Mouse (Mus musculus): Measurements from ENCODE around the gene Tmem182. TPM values are rescaled to one million over a fixed set of nuclear protein-coding genes. Genes with fewer than 3 reads are reported as not detected.

Gene Tmem182
- polyA plus RNA-seq, 1 experiment from 2014 or later = 17.7 TPM

Other genes starting within 250 kb of the Tmem182 start
- gene Slc9a4, start 225.5 kb upstream of the Tmem182 start, polyA plus RNA-seq (2014; fragmentation: Nextera tagmentation; extraction: Ambion mirVana) = not detected in 2 replicates
- not detected in 2 replicates for gene Slc9a2, start 125.0 kb upstream of the Tmem182 start, polyA plus RNA-seq (2014; fragmentation: Nextera tagmentation; extraction: Ambion mirVana)
- 1.9 and 2.0 TPM in 2 replicates for gene Mfsd9, start 14.9 kb upstream of the Tmem182 start, polyA plus RNA-seq (2014; fragmentation: Nextera tagmentation; extraction: Ambion mirVana)